Mouse (Mus musculus) layer of hippocampus, adult 18-20 months (tissue): Measurements from ENCODE around the gene Macrod2. TPM values are rescaled to one million over a fixed set of nuclear protein-coding genes. Genes with fewer than 3 reads are reported as not detected.

ENCODE experiments used
- DNase-seq, 2 experiments: peaks; one replicate each; pipeline ENCODE4 v3.0.0; 2022; ENCODE audit warnings: low spot score in 2 of 2
- total RNA-seq, 2 experiments: library from RNA; stranded (reverse); gene quantifications; 2 replicates each; pipeline ENCODE4 v1.2.3; 2021

Macrod2 gene
- total RNA-seq, 2 experiments from 2014 or later = 48.7 to 52.0 TPM

DNA sequence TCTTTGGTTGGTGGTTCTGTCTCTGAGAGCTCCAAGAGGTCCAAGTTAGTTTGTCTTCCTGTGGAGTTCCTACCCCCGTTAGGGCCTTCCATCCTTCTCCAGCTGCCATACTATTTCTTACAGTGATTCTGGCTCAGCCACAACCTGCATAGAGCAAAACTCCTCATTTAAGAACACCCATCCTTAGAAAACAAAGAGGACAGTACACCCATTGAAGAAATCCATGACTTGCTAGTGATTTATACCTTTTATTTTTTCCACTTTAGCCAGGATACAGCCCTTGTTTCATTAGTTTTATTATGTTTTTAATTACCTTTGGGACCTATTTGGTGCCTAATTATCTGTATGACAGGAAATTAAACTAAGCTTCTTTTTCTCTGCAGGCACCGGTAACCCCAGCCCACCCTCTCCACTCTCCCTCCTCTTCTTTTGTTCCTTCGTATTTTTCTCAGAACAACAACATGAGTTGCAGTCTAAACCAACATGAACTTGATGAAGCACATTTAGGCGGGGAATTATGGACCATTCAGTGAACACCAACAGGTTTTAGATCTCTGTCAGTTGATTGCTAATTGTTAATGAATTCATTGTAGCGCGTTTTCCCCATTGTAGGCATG lies 1516.8 kb downstream of the Macrod2 start:
- DNase-seq = no peak

DNA sequence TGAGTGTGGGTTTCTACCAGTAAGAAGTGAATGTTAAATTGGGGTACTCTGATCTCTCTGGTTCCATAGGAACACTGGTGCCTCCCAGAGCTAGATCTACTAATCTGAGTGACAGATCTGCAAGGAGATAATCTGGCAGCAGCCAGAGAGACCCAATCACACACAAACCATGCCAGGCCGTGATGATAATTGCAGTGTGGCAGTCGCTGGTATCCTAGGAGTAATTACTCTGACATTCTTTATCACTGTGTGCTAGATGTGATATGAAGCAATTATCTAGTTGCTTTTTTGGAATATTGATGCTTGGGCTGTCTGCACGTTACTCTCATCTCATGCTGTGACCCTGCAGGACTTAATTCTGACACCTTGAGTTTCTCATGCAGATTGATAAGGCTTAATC lies 1518.4 kb downstream of the Macrod2 start:
- peak in 1 of 2 experiments; percentile 16 for DNase-seq

DNA sequence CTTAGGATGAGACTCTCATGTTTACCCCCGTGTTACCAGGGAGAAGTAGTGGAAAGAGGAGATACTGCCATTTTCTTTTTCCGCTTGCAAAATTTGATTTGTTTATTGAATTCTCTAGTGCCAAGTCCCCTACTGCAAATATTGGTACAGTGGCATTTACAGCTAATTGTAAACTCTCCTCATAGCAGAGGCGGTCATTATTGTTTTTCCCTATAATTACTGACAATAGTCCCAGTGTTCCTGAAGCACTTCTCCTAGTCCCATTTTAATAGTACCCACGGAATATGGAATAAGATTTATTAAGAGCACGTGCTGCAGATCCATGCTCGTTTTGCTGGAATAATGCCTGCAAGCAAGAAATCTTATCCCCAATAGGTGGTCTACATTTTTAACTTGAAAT lies 1518.8 kb downstream of the Macrod2 start:
- no peak for DNase-seq

DNA sequence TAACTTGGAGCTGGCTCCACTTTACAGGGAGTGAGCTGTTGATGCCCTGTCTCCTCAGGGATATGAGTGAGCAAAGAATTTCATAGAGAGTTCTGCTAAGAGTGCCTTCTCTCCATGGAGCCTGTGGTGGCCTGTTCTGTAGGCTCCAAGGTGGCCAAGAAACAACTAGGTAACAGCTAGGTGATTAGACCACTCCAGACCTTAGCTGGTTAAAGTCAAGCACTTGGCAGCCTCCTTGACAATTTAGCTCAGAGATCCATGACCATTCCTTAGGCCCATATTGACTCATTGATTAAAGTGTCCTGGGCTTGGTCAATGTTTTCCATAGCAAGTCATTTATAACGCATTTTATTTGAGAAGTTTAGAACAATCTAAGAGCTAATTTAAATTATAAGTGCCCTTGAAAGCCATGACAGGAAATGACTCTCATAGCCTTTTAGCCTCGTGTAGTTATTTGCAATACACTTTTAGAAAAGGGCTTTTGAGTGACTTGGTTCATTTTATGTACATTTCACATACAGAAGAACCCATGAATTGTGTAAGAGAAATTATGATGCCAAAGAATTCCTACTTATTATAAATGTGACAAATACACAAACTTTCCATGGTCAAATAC lies 1525.4 kb downstream of the Macrod2 start:
- no peak for DNase-seq

DNA sequence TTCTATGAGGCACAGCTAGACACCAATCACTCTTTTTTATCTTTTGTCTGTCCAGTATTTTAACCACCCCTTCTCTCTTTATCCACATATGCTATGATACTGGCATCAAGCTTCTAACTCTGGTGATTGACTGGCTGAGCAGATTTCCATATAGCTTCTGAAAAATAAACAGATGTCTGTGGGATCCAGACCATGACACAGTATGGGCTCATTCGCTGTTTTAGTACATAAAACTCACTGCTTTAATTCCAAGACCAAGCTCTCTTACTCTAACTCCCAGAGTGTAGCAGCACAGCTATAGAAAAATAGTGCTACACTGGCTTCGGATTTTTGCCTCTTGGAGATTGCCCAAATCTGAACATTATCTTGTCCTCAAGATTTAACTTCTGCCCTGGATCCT lies 1540.0 kb downstream of the Macrod2 start:
- peak in 1 of 2 experiments; percentile 34 for DNase-seq

DNA sequence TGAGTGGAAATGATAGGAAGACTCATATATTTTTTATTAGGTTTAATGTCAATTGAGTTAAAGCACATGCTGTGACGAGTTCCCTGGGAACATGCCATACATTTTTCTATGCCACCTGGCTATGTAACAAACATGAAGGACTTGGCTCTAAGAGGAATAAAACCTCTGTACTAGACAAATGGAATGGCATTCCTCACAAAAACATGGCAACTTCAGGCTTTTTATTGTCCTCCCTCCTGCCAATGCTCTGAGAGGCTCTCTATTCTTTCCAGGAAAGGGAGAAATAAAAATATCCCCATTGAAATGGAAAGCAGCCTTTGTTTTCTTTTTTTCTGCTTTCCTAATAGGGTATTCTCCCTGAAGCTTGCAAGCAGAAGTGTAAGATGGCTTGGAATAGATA lies 1559.7 kb downstream of the Macrod2 start:
- DNase-seq = no peak

DNA sequence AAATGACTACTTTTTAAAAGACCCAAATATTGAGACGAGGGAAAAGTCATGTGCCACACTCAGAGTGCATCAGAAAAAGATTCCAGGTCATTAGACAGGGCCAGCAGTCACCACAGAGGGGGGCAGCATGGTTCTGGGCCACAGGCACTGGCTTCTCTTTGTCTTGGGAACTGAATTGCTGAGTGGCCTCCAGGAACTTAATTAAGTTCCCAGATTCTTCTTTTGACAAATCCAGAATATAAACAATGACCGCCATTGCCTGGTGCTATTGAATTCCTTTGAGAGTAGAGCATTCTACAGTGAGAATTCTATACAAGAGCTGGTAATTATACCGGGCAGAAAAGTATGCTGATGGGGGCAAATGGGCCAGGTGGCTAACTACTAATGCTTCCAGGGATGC lies 1560.1 kb downstream of the Macrod2 start:
- DNase-seq = no peak

DNA sequence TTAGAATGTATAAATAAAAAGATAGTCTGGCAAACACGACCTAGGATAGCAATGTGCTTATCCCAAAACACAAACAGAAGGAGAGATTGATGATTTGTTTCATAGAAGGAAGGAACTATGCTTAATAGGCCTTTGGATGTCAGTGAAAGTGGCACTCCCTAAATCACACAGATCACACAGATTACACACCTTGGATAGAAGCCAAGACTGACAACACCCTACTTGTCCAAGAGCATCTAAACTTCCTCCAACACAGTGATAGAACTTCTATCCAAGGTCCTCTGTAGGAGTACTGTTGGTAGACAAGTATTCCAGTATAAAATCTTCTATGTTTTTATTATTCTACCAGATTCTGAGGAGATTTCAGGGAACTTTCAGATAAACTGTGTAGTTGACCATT lies 1567.8 kb downstream of the Macrod2 start:
- no peak for DNase-seq

DNA sequence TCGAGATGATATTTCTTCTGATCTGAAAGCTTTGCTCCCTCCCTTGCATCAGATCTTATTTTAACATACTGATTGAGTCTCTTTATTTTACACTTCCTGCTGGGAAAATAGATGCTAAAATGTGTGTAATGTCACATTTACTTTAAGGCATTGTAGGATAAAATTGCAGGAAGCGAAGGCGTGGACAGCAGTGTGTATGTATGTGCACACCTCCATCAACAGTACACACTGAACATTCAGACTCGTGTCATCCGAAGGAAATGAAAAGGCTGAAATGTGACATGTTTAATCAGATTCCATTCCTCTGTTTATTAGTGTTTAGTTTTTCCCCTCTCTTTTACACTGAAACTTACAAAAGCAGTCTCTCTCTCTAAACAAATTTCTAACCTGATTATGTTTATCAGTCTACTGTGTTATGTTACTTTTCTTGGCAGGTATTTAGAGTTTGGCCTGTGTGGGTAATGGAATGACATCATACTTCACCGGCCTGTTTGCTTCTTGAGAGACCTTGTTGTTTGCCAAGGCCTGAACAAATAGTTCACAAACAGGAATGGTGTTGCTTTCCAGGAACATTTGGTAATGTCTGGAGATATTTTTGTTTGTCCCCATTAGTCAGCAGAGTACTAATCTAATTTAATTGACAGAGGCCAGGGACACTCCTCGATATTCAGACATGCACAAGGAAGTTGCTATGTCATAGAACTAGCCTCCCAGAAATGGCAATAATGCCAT lies 1588.7 kb downstream of the Macrod2 start:
- DNase-seq = no peak

DNA sequence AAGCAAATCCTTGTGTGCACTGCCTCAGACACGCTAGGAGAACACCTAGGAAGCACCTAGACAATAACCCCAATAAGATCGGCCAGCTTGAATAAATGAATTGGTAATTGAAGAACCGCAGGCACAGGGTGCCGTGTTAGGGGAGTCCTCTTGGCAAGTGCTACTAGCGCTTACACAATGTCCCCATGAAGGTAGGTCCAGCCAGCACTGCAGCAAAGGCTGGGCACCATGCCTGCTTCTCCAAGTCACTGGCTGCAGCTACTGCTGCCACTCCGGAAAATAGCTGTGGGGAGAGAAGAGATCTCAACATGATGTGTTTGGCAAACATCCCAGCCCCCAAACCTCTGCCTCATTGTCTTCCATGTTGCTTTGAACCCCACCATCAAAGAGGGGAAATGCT lies 1603.8 kb downstream of the Macrod2 start:
- DNase-seq = peak; percentile 19 to 23

DNA sequence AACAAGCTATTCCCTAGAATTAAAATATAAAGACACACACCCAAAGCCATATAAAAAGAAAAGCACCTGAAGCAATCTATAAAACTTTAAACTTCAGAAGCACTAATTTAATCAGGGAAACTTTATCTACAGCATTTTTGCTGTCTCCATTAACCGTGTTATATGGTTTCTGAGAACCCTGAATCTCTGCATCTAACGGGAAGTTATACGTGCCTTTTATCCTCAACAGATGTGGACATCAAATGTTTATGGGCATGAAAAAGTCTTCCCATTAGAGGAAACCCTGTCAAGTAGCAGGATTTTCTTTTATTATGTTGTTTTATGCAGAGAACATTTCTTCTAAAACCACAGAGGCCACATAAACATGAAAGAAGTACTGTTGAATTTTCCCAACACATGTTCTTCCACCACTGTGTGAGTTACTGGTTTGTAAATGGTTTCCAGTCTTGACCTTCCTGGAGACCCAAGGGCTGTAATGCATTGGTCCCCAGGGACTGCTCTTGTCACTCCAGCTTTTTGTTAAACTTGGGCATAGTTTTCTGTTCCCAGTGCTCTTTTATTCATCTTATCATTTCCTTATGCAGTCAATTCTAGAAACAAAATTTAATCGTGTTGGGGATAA lies 1629.5 kb downstream of the Macrod2 start:
- no peak for DNase-seq

DNA sequence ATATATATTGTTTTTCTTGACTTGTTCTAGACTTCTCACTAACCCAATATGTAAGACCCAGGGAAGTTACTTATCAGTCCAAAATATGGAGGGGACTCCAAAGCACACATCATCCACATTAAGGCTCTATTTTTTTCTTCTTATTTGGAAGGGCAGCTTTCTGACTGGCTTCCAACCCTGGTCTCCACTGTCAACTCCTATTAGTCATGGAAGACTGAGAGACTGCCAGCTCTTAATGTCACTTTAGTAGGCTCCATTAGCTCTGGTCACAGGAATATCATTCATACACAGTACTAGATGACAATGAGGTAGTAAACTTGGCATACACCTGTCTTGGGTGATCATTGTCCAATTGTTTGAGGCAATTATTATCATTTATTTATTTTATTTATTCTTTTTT lies 1631.6 kb downstream of the Macrod2 start:
- DNase-seq = no peak

DNA sequence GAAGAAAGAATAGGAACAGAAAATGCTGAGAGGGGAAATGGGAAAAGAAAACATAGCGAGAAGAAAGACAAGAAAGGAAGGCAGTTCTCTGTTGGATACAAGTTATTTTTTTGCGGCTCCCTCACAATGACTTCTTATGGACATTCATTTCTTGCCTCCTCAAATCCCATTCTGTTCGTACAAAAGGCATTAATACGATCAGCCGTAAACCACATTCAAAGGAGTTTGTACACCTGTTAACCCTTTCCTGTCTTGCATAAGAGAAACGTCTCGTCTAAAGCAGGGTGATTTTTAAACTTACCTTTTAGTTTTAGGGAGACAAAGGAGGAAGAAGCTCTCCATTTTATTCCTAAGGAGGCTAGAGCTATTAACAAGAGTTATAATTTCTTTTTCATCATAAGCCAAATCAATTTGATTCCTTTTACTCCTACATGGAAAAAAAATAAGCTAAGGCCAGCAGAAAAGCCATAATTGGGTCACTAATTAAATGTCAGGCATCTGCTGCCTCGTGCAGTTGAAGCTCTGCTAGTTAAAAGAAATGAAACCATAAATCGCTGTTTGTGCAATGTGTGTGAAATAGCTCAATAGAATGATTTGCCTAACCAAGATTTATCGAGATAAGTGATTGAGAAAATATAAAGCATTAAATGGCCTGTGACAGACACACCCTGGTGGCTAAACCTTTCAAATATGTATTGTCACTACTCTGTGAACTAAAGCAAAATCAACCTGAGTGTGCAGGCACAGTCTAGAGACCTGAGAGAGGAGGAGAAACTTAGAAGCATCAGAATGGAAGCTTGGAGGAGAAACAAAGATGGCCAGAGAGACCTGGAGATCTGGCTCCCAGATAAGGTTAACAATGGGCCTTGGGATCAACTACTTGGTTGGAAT lies 1635.9 kb downstream of the Macrod2 start:
- DNase-seq = no peak

DNA sequence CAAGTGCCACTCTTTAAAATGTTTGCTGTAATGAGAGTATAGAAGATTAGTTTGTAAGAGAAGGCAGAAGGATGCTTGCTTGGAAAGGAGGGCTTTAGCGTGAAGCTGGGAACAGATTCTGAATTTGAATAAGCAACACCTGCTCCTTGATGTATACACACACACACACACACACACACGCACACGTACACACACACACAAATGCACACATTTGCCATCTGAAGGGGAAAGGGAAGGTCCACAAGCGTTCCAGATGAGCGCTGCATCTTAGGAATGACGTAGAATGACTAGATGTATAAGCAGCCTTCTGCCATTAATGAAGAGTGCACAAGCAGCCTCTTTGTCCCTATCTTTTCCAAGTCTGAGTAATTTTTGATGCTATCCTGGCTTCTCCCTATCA lies 1660.5 kb downstream of the Macrod2 start:
- DNase-seq = no peak

DNA sequence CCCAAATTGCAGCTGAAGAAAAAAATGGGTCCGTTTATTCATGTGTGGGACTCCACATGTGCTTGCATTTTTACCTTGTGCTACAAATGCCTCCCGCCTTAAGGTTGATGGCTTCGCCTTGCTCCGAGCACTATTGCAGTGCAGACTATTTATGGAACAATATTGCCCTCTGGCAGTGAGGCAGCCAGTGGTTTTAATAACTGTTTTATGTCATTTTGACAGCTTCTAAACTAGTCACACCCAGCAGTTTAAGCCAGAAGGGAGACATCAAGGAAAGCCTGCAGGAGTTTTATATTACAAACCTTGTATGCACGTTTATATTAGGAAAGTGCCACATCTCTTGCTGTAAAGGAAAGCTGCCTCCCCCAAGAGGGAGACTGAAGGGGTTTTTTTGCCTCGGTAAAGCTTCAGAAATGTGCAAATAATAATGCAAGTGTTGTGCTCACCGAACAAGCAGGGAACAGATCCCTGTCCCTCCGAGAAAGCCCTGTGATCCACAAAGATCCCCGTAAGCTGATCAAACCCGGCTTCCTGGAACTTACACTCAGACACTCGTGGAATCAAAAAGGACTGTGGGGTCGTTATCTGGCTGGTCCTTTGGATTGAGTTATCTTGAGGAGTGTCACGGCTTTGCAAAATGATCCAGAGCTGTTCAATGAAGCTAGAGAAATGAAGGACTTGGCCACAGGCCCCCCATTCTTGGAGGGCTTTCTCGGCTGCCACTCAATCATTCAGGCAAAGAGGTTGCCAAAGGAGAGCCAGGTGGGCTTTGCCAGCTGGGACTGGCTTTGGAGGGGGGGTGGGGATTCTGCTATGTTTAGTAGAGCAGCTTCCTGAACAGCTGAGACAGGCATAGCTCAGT lies 1663.0 kb downstream of the Macrod2 start:
- peak in 1 of 2 experiments; percentile 30 for DNase-seq

DNA sequence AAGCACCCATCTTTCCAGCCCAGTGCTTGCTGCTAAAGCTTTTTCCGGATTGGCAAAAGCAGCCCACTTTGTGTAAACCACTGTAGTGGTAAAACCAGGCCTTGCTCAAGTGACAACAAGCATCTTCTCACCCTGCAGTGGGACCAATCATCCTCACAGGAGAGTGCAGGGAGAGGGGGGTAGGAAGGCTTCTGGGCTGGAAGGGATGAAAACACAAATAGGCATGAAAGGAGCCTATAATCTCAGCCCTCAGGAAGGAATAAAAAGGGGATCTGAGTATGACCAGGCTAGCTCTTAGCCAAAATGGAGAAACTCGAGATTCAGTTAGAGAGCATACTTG lies 1663.6 kb downstream of the Macrod2 start:
- DNase-seq = no peak

DNA sequence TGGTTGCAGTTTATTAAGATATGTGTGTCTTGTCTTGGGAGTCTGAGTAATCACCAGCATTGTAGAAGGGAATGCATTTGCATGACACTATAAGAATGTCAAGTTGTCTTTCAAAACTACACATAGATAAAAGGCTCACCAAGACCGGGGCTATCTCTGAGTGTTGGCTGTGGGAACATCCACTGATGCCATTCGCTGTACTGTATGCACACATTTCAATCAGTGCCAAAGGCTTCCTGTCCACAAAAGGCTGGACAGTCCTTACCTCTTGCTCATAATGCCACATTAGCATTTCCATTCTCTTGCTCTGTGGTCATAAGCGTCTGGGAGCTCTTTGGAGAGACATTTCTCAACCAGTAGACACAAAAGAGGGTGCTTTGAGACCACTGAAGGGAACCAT lies 1713.8 kb downstream of the Macrod2 start:
- DNase-seq = no peak

DNA sequence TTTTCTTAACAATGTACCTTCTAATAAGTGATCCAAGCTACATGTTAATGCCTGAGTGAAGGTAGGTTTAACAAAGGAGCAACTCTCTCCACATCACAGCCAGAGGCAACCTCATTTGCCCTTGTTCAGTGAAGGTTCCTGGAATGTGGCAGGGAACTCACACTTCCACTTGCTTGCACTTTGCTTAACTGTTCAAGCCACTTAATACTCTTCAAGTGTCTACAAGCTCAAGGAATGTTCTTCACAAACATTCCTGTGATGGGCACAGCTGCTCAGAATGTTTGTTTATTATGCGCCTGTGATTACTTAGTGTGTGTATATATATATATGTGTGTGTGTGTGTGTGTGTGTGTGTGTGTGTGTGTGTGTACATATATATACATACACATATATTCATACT lies 1721.5 kb downstream of the Macrod2 start:
- no peak for DNase-seq

DNA sequence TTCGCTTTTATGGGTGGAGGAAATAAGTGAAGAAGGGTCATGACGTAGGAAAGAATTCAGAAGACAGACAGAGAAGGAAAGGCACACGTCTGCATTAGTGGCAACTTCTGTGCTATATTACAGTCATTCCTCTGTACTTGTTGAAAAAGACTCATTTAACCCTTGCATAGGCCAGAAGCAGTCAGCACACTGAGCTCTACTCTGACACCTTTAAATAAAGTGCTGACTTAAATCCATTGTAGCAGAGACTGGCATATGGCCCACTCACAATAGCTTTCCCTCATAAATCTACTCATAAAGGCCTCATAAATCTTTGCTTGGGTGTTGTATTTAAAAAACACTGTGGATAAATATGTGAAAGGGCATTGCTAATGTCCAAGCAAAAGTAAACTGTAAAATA lies 1733.0 kb downstream of the Macrod2 start:
- no peak for DNase-seq

DNA sequence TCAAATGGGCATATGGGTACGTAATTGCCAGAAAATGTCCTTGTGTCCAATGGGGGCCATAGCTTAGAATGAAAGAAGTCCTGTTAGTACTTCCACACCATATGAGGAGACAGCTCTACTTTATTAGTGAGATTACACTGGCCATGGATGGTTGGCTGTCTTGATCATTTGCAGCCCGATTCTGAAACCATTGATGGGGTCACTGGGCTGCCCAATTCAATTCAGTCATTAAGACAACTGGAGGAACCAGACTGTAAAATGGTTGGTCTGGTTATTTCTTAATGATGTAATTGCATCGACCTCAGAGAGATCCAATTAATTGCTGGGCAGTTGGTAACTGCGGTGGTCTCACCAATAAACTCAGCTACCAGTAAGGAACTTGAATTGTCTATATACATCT lies 1734.1 kb downstream of the Macrod2 start:
- no peak for DNase-seq
